Mouse (Mus musculus) kidney, adult 2 months (tissue): Measurements from ENCODE around the gene Limch1. TPM values are rescaled to one million over a fixed set of nuclear protein-coding genes. Genes with fewer than 3 reads are reported as not detected.

Experiments used
- DNase-seq: peaks from one replicate; pipeline ENCODE4 v3.0.0; 2021
- H3K27ac ChIP-seq: fragments of 200-500 bp; 2 replicates; pipeline ENCODE4 v1.5.1; 2012; ENCODE audit warnings: low read depth, low read length, control low read depth, inconsistent platforms; ENCODE audit not compliant: insufficient read depth
- H3K27me3 ChIP-seq: fragments of 200-500 bp; replicated peaks from 2 replicates; pipeline ENCODE4 v1.6.1; 2012; ENCODE audit warnings: mild to moderate bottlenecking, moderate library complexity, low read length, inconsistent platforms; ENCODE audit not compliant: control insufficient read depth, insufficient read depth
- H3K36me3 ChIP-seq: fragments of 200-500 bp; 2 replicates; pipeline ENCODE4 v1.6.1; 2012; ENCODE audit warnings: mild to moderate bottlenecking, moderate library complexity, low read length, inconsistent platforms; ENCODE audit not compliant: control insufficient read depth, insufficient read depth
- H3K4me1 ChIP-seq: fragments of 200-500 bp; 2 replicates; pipeline ENCODE4 v1.6.1; 2011; ENCODE audit warnings: low read length; ENCODE audit not compliant: control insufficient read depth, insufficient read depth
- H3K4me3 ChIP-seq: fragments of 200-500 bp; 2 replicates; pipeline ENCODE4 v1.5.1; 2011; ENCODE audit warnings: mild to moderate bottlenecking, low read depth, low read length, control low read depth; ENCODE audit not compliant: insufficient read depth
- CTCF ChIP-seq: fragments of 200-500 bp; conservative IDR thresholded peaks from 2 replicates; pipeline ENCODE4 v1.5.1; 2011; ENCODE audit warnings: low read depth, mild to moderate bottlenecking, control low read depth, low read length, moderate library complexity, mixed read lengths; ENCODE audit not compliant: insufficient read depth, insufficient read length
- POLR2A ChIP-seq: fragments of 200-500 bp; IDR thresholded peaks from one replicate; pipeline ENCODE4 v1.6.1; 2011; ENCODE audit warnings: low read depth, low read length, control low read depth
- WGBS: fragments of 180-500 bp; shearing (Covaris S2); methylation state at CpG from one replicate; pipeline ENCODE4 v1.1.7; 2018; 5-methylcytosine and 5-hydroxymethylcytosine counted together
- polyA plus RNA-seq: library from polyadenylated mRNA; depleted of rRNA; stranded (reverse); fragments of >200 nt; gene quantifications from 2 replicates; pipeline ENCODE4 v1.2.3, GENCODE M21; 2012

Gene Limch1
- polyA plus RNA-seq, 1 experiment = 27.0 TPM

- DNase-seq = no peak
- no peaks in the 10 kb centered on the region for H3K27me3 ChIP-seq
- WGBS = 88% methylated on average over 5 of the region's 5 CpGs
- H3K4me1 ChIP-seq = no peaks in the 10 kb centered on the region
- TF ChIP-seq CTCF (no peak), POLR2A (no peak)
- H3K36me3 ChIP-seq = no peaks in the 10 kb centered on the region
- H3K27ac ChIP-seq = no peak overlapping the region
- H3K4me3 ChIP-seq = no peak overlapping the region
Measured at GRCm38 (mm10) chr5:66888061-66888460, 142.4 kb downstream of the Limch1 start.

- Histone ChIP-seq H3K36me3 (no peaks in the 10 kb centered on the region), H3K27ac (no peak overlapping the region), H3K4me1 (no peaks in the 10 kb centered on the region), H3K27me3 (no peaks in the 10 kb centered on the region), H3K4me3 (no peak overlapping the region)
- 61% methylated on average over 11 of the region's 11 CpGs for WGBS
- TF ChIP-seq CTCF (no peak), POLR2A (no peak)
- DNase-seq = no peak
Measured at GRCm38 (mm10) chr5:66889337-66889736, 143.7 kb downstream of the Limch1 start.

- TF ChIP-seq POLR2A (no peak), CTCF (no peak)
- Histone ChIP-seq H3K36me3 (no peaks in the 10 kb centered on the region), H3K4me1 (peaks cover 5% of the 10 kb centered on the region), H3K4me3 (no peak overlapping the region), H3K27ac (peak overlapping the region; percentile 64; the same call in 1 of the 2 replicates), H3K27me3 (no peaks in the 10 kb centered on the region)
- WGBS = 61% methylated on average over 9 of the region's 9 CpGs
- DNase-seq = peak; percentile 63
Measured at GRCm38 (mm10) chr5:66895440-66896120, 150.0 kb downstream of the Limch1 start.

- no peak for TF ChIP-seq POLR2A
- H3K27ac ChIP-seq = no peak overlapping the region
- H3K4me3 ChIP-seq = no peak overlapping the region
- no peaks in the 10 kb centered on the region for H3K27me3 ChIP-seq
- 85% methylated on average over 5 of the region's 5 CpGs for WGBS
- H3K36me3 ChIP-seq = no peaks in the 10 kb centered on the region
- H3K4me1 ChIP-seq = peaks cover 5% of the 10 kb centered on the region
- DNase-seq = no peak
Measured at GRCm38 (mm10) chr5:66897584-66897983, 152.0 kb downstream of the Limch1 start.

GRCm38 (mm10) chr5:66898252-66898651 lies 152.6 kb downstream of the Limch1 start:
- peaks cover 5% of the 10 kb centered on the region for H3K4me1 ChIP-seq
- no peaks in the 10 kb centered on the region for H3K27me3 ChIP-seq
- H3K36me3 ChIP-seq = no peaks in the 10 kb centered on the region
- no peak overlapping the region for H3K27ac ChIP-seq
- TF ChIP-seq CTCF = no peak
- TF ChIP-seq POLR2A = no peak
- no peak overlapping the region for H3K4me3 ChIP-seq
- WGBS = 95% methylated on average over 1 of the region's 1 CpGs
- DNase-seq = no peak

GRCm38 (mm10) chr5:66898811-66899430 lies 153.3 kb downstream of the Limch1 start:
- WGBS = 61% methylated on average over 9 of the region's 9 CpGs
- no peak for DNase-seq
- Histone ChIP-seq H3K4me3 (no peak overlapping the region), H3K36me3 (no peaks in the 10 kb centered on the region), H3K27me3 (no peaks in the 10 kb centered on the region), H3K27ac (no peak overlapping the region), H3K4me1 (peaks cover 5% of the 10 kb centered on the region)
- no peak for TF ChIP-seq POLR2A
- no peak for TF ChIP-seq CTCF

GRCm38 (mm10) chr5:66901116-66901515 lies 155.5 kb downstream of the Limch1 start:
- Histone ChIP-seq H3K36me3 (no peaks in the 10 kb centered on the region), H3K27me3 (no peaks in the 10 kb centered on the region), H3K4me3 (no peak overlapping the region), H3K4me1 (peaks cover 4% of the 10 kb centered on the region; the same call in 1 of the 2 replicates), H3K27ac (no peak overlapping the region)
- 92% methylated on average over 4 of the region's 4 CpGs for WGBS
- DNase-seq = no peak
- no peak for TF ChIP-seq CTCF
- TF ChIP-seq POLR2A = no peak
